Mouse (Mus musculus): ENCODE measurements around the gene Elk3. TPM values are rescaled to one million over a fixed set of nuclear protein-coding genes. Genes with fewer than 3 reads are reported as not detected.
A peak's percentile ranks its signal among the peaks of the same experiment; 100 is the strongest.

Elk3 gene
- polyA plus RNA-seq, 1 experiment from 2014 or later = 26.8 TPM

- no peak overlapping the region for H3K4me2 ChIP-seq
- 47% methylated on average over 4 of the region's 4 CpGs for WGBS
- no peak; the same call in 1 of the 2 replicates for ATAC-seq (ENCODE audit: insufficient read depth, low FRiP score, low read depth)
- H3K9ac ChIP-seq = no peak overlapping the region
- no peaks in the 10 kb centered on the region for H3K27me3 ChIP-seq (replicated peaks)
- no peaks in the 10 kb centered on the region for H3K36me3 ChIP-seq
- H3K4me1 ChIP-seq = peaks cover 9% of the 10 kb centered on the region; the same call in 1 of the 2 replicates
- H3K27ac ChIP-seq = no peak overlapping the region
- H3K4me3 ChIP-seq (replicated peaks) = no peak overlapping the region
- H3K9me3 ChIP-seq = no peaks in the 10 kb centered on the region
Measured at GRCm38 (mm10) chr10:93288336-93288735, 22.6 kb downstream of the Elk3 start.

- Histone ChIP-seq H3K36me3 (no peaks in the 10 kb centered on the region), H3K27ac (no peak overlapping the region), H3K4me3 (replicated peaks) (no peak overlapping the region), H3K27me3 (replicated peaks) (no peaks in the 10 kb centered on the region), H3K9ac (no peak overlapping the region), H3K9me3 (no peaks in the 10 kb centered on the region), H3K4me2 (no peak overlapping the region), H3K4me1 (peaks cover 9% of the 10 kb centered on the region; the same call in 1 of the 2 replicates)
- 82% methylated on average over 8 of the region's 8 CpGs for WGBS
- ATAC-seq (ENCODE audit: insufficient read depth, low FRiP score, low read depth) = no peak
Measured at GRCm38 (mm10) chr10:93287551-93288145, 23.3 kb downstream of the Elk3 start.

- 80% methylated on average over 5 of the region's 5 CpGs for WGBS
- H3K9ac ChIP-seq = no peak overlapping the region
- H3K4me2 ChIP-seq = no peak overlapping the region
- H3K27me3 ChIP-seq (replicated peaks) = no peaks in the 10 kb centered on the region
- H3K9me3 ChIP-seq = no peaks in the 10 kb centered on the region
- ATAC-seq (ENCODE audit: insufficient read depth, low FRiP score, low read depth) = no peak
- H3K36me3 ChIP-seq = 0 out of 2 replicates have a peak, but pooled peaks cover 2% of the 10 kb centered on the region
- peaks cover 6% of the 10 kb centered on the region; the same call in 1 of the 2 replicates for H3K4me1 ChIP-seq
- no peak overlapping the region for H3K4me3 ChIP-seq (replicated peaks)
- H3K27ac ChIP-seq = no peak overlapping the region
Measured at GRCm38 (mm10) chr10:93285489-93285888, 25.4 kb downstream of the Elk3 start.

GRCm38 (mm10) chr10:93283258-93283657 lies 27.7 kb downstream of the Elk3 start:
- Histone ChIP-seq H3K4me1 (peaks cover under 1% of the 10 kb centered on the region; the same call in 1 of the 2 replicates), H3K4me3 (replicated peaks) (no peak overlapping the region), H3K27me3 (replicated peaks) (no peaks in the 10 kb centered on the region), H3K9me3 (no peaks in the 10 kb centered on the region), H3K36me3 (0 out of 2 replicates have a peak, but pooled peaks cover 2% of the 10 kb centered on the region), H3K4me2 (no peak overlapping the region), H3K9ac (no peak overlapping the region), H3K27ac (no peak overlapping the region)
- 73% methylated on average over 4 of the region's 4 CpGs for WGBS
- ATAC-seq (ENCODE audit: insufficient read depth, low FRiP score, low read depth) = no peak

GRCm38 (mm10) chr10:93282526-93282964 lies 28.4 kb downstream of the Elk3 start:
- 62% methylated on average over 12 of the region's 12 CpGs for WGBS
- H3K4me1 ChIP-seq = no peaks in the 10 kb centered on the region
- H3K4me3 ChIP-seq (replicated peaks) = no peak overlapping the region
- no peak for ATAC-seq (ENCODE audit: insufficient read depth, low FRiP score, low read depth)
- H3K27ac ChIP-seq = no peak overlapping the region
- H3K27me3 ChIP-seq (replicated peaks) = no peaks in the 10 kb centered on the region
- H3K9me3 ChIP-seq = no peaks in the 10 kb centered on the region
- H3K36me3 ChIP-seq = 0 out of 2 replicates have a peak, but pooled peaks cover 2% of the 10 kb centered on the region
- no peak overlapping the region for H3K4me2 ChIP-seq
- no peak overlapping the region for H3K9ac ChIP-seq

- 77% methylated on average over 7 of the region's 7 CpGs for WGBS
- H3K36me3 ChIP-seq = 0 out of 2 replicates have a peak, but pooled peaks cover 2% of the 10 kb centered on the region
- no peak overlapping the region for H3K4me2 ChIP-seq
- H3K4me1 ChIP-seq = peaks cover 9% of the 10 kb centered on the region
- no peaks in the 10 kb centered on the region for H3K27me3 ChIP-seq (replicated peaks)
- no peaks in the 10 kb centered on the region for H3K9me3 ChIP-seq
- no peak for ATAC-seq (ENCODE audit: insufficient read depth, low FRiP score, low read depth)
- no peak overlapping the region for H3K27ac ChIP-seq
- H3K4me3 ChIP-seq (replicated peaks) = no peak overlapping the region
- no peak overlapping the region for H3K9ac ChIP-seq
Measured at GRCm38 (mm10) chr10:93281092-93281491, 29.8 kb downstream of the Elk3 start.

- Histone ChIP-seq H3K4me3 (replicated peaks) (no peak overlapping the region), H3K4me1 (peaks cover 13% of the 10 kb centered on the region), H3K36me3 (0 out of 2 replicates have a peak, but pooled peaks cover 2% of the 10 kb centered on the region), H3K4me2 (no peak overlapping the region), H3K9ac (no peak overlapping the region), H3K27ac (no peak overlapping the region), H3K27me3 (replicated peaks) (no peaks in the 10 kb centered on the region), H3K9me3 (no peaks in the 10 kb centered on the region)
- WGBS = 80% methylated on average over 12 of the region's 12 CpGs
- no peak for ATAC-seq (ENCODE audit: insufficient read depth, low FRiP score, low read depth)
Measured at GRCm38 (mm10) chr10:93280586-93280985, 30.3 kb downstream of the Elk3 start.

- no peaks in the 10 kb centered on the region for H3K9me3 ChIP-seq
- WGBS = 85% methylated on average over 9 of the region's 9 CpGs
Measured at GRCm38 (mm10) chr10:93279062-93279461, 31.9 kb downstream of the Elk3 start.

GRCm38 (mm10) chr10:93278361-93278760 lies 32.6 kb downstream of the Elk3 start:
- WGBS = 78% methylated on average over 8 of the region's 8 CpGs
- 0 out of 2 replicates have a peak, but pooled peaks cover 2% of the 10 kb centered on the region for H3K36me3 ChIP-seq
- ATAC-seq (ENCODE audit: insufficient read depth, low FRiP score, low read depth) = no peak
- no peak overlapping the region for H3K27ac ChIP-seq
- no peak overlapping the region for H3K9ac ChIP-seq
- H3K4me2 ChIP-seq = no peak overlapping the region
- no peak overlapping the region for H3K4me3 ChIP-seq (replicated peaks)
- no peaks in the 10 kb centered on the region for H3K27me3 ChIP-seq (replicated peaks)
- H3K4me1 ChIP-seq = peaks cover 27% of the 10 kb centered on the region
- H3K9me3 ChIP-seq = no peaks in the 10 kb centered on the region

More at GRCm38 (mm10) chr10:93279062-93279461, 31.9 kb downstream of the Elk3 start:
- Histone ChIP-seq H3K4me2 (no peak overlapping the region), H3K27ac (no peak overlapping the region), H3K4me1 (peaks cover 27% of the 10 kb centered on the region), H3K36me3 (0 out of 2 replicates have a peak, but pooled peaks cover 2% of the 10 kb centered on the region), H3K9ac (no peak overlapping the region), H3K27me3 (replicated peaks) (no peaks in the 10 kb centered on the region), H3K4me3 (replicated peaks) (no peak overlapping the region)
- ATAC-seq (ENCODE audit: insufficient read depth, low FRiP score, low read depth) = no peak

- Histone ChIP-seq H3K4me2 (peak overlapping the region; percentile 45), H3K9ac (no peak overlapping the region), H3K27me3 (replicated peaks) (no peaks in the 10 kb centered on the region), H3K4me1 (peaks cover 36% of the 10 kb centered on the region), H3K9me3 (no peaks in the 10 kb centered on the region), H3K27ac (peak overlapping the region; percentile 66; the same call in 1 of the 2 replicates), H3K4me3 (replicated peaks) (no peak overlapping the region; the same call in 1 of the 2 replicates), H3K36me3 (0 out of 2 replicates have a peak, but pooled peaks cover 2% of the 10 kb centered on the region)
- no peak for ATAC-seq (ENCODE audit: insufficient read depth, low FRiP score, low read depth)
- WGBS = 42% methylated on average over 9 of the region's 9 CpGs
Measured at GRCm38 (mm10) chr10:93276857-93277256, 34.1 kb downstream of the Elk3 start.

GRCm38 (mm10) chr10:93276349-93276763 lies 34.6 kb downstream of the Elk3 start:
- H3K9me3 ChIP-seq = no peaks in the 10 kb centered on the region
- peak overlapping the region; percentile 45 for H3K4me2 ChIP-seq
- H3K27me3 ChIP-seq (replicated peaks) = no peaks in the 10 kb centered on the region
- peaks cover 38% of the 10 kb centered on the region for H3K4me1 ChIP-seq
- peak overlapping the region; percentile 32 for H3K4me3 ChIP-seq (replicated peaks)
- peak overlapping the region; percentile 66 for H3K27ac ChIP-seq
- ATAC-seq (ENCODE audit: insufficient read depth, low FRiP score, low read depth) = peak; percentile 48; the same call in 1 of the 2 replicates
- H3K9ac ChIP-seq = no peak overlapping the region
- WGBS = 16% methylated on average over 16 of the region's 16 CpGs
- no peaks in the 10 kb centered on the region for H3K36me3 ChIP-seq

All from stomach, embryonic 15.5 days (tissue).